Mouse (Mus musculus): ENCODE measurements around the gene Calml4. TPM values are rescaled to one million over a fixed set of nuclear protein-coding genes. Genes with fewer than 3 reads are reported as not detected.

The Calml4 gene
- total RNA-seq, 2 experiments from 2014 or later, result not detected

- ATAC-seq (replicated peaks; ENCODE audit: low FRiP score, poor library complexity, severe bottlenecking), result no peak
Measured at GRCm38 (mm10) chr9:62876966-62877616, 19.2 kb downstream of the Calml4 start.

GRCm38 (mm10) chr9:62877825-62878224, 19.9 kb downstream of the Calml4 start:
- no peak for ATAC-seq (replicated peaks; ENCODE audit: low FRiP score, poor library complexity, severe bottlenecking)

DNA sequence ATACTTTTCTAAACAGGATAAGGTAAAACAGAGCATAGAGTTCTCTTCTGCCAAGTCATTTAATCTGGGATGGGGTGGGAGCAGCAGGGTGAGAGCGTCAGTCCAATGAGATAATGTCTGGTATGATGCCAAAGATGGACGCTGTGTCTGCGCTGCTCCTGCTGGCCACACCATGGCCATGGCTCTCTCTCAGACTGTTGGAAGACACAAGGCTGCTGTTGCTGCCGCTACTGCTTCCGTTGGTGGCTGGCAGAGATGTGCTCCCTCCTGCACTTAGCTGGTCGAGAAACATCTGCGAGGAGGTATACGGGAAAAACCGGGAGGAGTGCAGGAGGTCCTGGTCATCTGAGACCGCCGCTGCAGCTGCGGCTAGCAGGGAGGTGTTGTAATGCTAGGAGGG, 24.0 kb downstream of the Calml4 start:
- no peak for ATAC-seq (replicated peaks; ENCODE audit: low FRiP score, poor library complexity, severe bottlenecking)

DNA sequence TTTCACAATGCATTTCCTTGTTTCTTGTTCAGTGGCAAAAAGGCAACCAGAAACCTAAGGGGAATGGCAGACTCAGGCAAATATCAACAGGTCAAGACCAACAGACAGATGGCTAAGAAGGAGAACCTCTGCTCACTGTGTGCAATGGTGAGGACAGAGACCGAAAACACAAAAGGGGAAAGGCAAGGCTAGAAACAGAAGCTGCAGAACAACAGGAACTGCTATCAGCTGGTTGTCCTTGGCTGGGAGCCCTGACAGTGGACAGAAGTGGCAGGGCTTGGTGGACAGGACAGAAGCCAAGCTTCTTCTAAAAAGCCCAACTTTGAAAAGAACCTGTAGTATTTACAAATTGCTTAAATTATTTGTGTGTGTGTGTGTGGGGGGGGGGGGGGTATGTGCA, 36.6 kb downstream of the Calml4 start:
- ATAC-seq (replicated peaks; ENCODE audit: low FRiP score, poor library complexity, severe bottlenecking), result no peak

DNA sequence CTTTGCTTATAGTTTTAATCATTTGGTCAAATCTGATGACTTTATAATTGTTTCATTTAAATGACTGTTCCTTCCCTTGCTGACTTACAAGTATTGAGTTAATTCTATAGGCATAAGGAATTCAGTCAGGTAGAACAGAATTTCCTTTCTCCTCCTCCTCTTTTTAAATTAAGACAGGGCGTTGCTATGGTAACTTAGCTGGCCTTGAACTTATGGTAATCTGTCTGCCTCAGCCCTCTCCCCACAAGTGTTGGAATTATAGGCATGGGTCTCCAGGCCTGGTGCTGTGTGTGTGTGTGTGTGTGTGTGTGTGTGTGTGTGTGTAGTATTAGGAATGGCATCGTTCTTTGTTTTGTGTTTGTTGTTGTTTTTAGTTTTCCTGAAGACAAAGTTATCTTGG, 43.9 kb downstream of the Calml4 start:
- no peak for ATAC-seq (replicated peaks; ENCODE audit: low FRiP score, poor library complexity, severe bottlenecking)

DNA sequence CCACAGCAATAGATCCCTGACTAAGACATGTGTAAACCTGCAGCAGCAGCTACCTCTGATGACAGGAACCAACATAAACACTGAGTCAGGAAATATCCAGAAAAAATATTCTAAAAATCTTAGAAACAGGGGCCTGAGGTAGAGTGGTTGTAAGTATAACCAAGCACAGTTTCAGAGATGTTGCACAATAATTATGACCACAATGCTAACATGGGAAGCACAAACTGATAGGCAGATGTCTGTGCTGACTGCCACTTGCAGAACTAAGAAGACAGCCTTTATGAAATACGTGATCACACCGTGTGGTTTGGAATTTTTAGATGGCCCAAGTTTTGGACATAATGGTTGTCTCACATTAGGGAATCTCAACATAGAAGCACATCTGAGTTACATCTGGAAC, 46.0 kb downstream of the Calml4 start:
- ATAC-seq (replicated peaks; ENCODE audit: low FRiP score, poor library complexity, severe bottlenecking), result no peak

DNA sequence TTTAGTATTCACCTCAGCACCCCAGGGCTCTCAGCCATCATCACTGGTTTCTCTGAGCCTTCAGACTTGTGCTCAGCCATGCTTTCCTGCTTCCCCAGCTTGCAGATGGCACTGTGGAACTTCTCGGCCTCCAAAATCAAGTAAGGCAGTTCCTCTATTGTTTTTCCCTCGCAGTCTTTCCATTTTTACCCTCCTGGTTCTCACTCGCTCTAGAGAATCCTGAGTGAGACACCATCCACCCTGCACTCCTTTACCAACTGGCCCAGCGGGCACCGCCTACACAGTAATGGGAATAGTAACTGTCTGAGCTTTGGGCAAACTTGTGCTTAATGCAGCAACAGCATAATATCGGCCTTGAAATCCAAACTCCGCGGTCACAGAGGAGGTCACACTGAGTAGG, 47.2 kb downstream of the Calml4 start:
- ATAC-seq (replicated peaks; ENCODE audit: low FRiP score, poor library complexity, severe bottlenecking), result no peak

GRCm38 (mm10) chr9:62913390-62914069, 55.6 kb downstream of the Calml4 start:
- no peak for ATAC-seq (replicated peaks; ENCODE audit: low FRiP score, poor library complexity, severe bottlenecking)

DNA sequence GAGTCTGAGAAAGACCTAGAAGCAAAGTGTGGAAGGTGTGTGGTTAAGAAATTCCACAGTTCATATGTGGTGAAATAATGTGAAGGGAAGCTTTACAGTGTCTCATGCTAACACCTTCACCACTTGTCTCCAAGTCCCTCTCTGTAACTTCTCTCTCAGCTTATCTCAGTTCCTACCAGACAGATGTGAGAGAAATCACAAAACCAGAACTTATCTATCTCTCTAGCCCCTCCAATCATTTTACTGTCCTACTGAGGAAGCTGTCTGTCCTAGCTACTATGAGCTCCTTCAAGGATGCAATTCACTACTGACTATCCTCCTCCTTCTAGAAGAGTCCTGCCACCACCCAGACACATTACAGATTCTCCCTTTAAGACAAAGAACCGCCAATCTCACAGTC, 59.2 kb downstream of the Calml4 start:
- no peak for ATAC-seq (replicated peaks; ENCODE audit: low FRiP score, poor library complexity, severe bottlenecking)

GRCm38 (mm10) chr9:62920877-62921276, 63.0 kb downstream of the Calml4 start:
- ATAC-seq (replicated peaks; ENCODE audit: low FRiP score, poor library complexity, severe bottlenecking), result no peak

GRCm38 (mm10) chr9:62924886-62925610, 67.2 kb downstream of the Calml4 start:
- no peak for ATAC-seq (replicated peaks; ENCODE audit: low FRiP score, poor library complexity, severe bottlenecking)

Other genes with a start within 250 kb of the Calml4 start
- gene Itga11, start 180.3 kb upstream of the Calml4 start, total RNA-seq (2015; ENCODE audit: low replicate concordance), result not detected in 2 replicates
- not detected in 2 replicates for gene Itga11, start 180.3 kb upstream of the Calml4 start, total RNA-seq (2017; ENCODE audit: low replicate concordance)
- 6.5 and 7.5 TPM in 2 replicates for gene Fem1b, start 46.1 kb upstream of the Calml4 start, total RNA-seq (2015; ENCODE audit: low replicate concordance)
- gene Fem1b, start 46.1 kb upstream of the Calml4 start, total RNA-seq (2017; ENCODE audit: low replicate concordance), result 10.0 and 14.7 TPM in 2 replicates
- gene Cln6, start 19.3 kb upstream of the Calml4 start, total RNA-seq (2015; ENCODE audit: low replicate concordance), result 6.3 and 11.5 TPM in 2 replicates
- 3.9 and 11.3 TPM in 2 replicates for gene Cln6, start 19.3 kb upstream of the Calml4 start, total RNA-seq (2017; ENCODE audit: low replicate concordance)
- gene Pias1, start 129.8 kb downstream of the Calml4 start, total RNA-seq (2015; ENCODE audit: low replicate concordance), result 29.0 and 45.0 TPM in 2 replicates
- gene Pias1, start 129.8 kb downstream of the Calml4 start, total RNA-seq (2017; ENCODE audit: low replicate concordance), result 20.1 and 26.5 TPM in 2 replicates